Mouse (Mus musculus) left cerebral cortex, adult 2 months (tissue): ENCODE results near the gene Olfr524. TPM values are rescaled to one million over a fixed set of nuclear protein-coding genes. Genes with fewer than 3 reads are reported as not detected.

Experiments used
- DNase-seq, 2 experiments: peaks; one replicate each; pipeline ENCODE4 v3.0.0; 2021 to 2022; ENCODE audit warnings: low spot score in 2 of 2, mixed read lengths in 1 of 2; ENCODE audit errors: extremely low spot score in 1 of 2
- H3K27ac ChIP-seq: fragments of 200-600 bp; 2 replicates; pipeline ENCODE4 v1.8.1; 2022
- H3K4me3 ChIP-seq: fragments of 200-600 bp; 2 replicates; pipeline ENCODE4 v1.8.1; 2022
- CTCF ChIP-seq: fragments of 200-600 bp; IDR thresholded peaks from 2 replicates; pipeline ENCODE4 v1.8.1; 2022; ENCODE audit warnings: antibody characterized with exemption, mild to moderate bottlenecking, moderate library complexity
- intact Hi-C: fragments of 180-260 bp; cut with DNase I; formaldehyde crosslinking; loops from one replicate; pipeline ENCODE4 v1.15.1; 2025
- total RNA-seq, 2 experiments: library from RNA; stranded (reverse); gene quantifications; 2 replicates each; pipeline ENCODE4 v1.2.3; 2021

Gene Olfr524
- total RNA-seq, 2 experiments from 2014 or later = not detected

DNA sequence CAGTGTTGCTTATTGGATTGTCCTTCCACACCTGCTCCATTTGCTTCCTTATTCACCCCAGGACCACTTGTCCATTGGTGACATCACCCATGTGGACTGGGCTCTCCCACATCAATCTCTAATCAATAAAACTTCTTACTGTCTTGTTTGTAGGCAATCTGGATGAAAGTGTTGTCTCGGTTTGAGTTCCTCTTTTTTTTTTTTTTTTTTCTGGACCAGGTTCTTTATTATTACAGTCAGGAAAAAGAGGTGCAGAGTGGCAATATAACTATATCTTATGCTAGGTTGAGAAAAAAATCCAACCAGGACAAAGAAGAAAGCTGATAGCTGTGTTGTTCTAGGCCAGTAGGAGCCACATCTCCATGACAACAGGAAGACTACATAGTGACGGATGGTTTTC lies 25.1 kb downstream of the Olfr524 start:
- intact Hi-C loops = loop anchor here (10.0 kb wide), 2 partner anchors 554 to 624 kb away; no protein-coding TSS in a partner anchor
- H3K4me3 ChIP-seq = no peak overlapping the region
- no peak for TF ChIP-seq CTCF

DNA sequence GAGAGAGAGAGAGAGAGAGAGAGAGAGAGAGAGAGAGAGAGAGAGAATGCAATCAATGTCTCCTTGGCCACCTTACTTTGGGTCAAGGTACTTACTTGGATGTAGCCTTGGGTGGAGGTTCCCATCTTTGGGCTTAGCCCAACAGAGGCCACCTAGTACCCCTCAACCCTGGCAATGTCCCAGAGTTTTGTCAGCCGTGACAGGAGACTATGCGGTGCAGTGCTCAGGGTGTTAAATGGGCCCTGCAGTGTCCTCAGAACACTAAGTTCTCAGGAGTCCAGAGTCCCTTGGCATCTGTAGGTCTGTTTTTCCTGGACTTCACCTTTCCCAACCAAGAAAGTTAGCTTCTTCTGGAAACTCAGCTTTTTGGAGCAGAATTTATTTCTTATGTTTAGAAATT lies 26.6 kb downstream of the Olfr524 start:
- H3K27ac ChIP-seq = no peak overlapping the region
- no peak for DNase-seq
- H3K4me3 ChIP-seq = no peak overlapping the region
- no peak for TF ChIP-seq CTCF
- intact Hi-C loops = no loop called here

More for the DNA sequence above, 25.1 kb downstream of the Olfr524 start:
- DNase-seq = no peak
- H3K27ac ChIP-seq = no peak overlapping the region

DNA sequence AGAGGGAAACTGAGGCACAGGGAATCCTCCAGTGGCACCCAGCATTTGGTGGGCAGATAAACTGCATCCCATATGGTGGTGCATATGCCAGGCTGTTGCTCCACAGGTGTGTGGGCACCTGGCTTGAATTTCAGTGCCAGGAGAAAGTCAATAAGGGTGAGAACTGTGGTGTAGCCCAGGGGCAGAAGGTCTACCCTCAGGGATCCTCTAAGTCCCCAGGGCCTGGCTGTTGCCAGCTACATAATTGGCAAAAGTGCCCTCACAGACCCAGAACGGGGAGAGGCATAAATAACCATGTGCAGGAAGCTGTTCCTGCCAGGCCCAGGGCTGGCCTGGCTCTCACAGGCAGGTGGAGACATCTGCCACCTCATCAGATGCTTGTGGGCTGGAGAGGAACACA lies 32.8 kb downstream of the Olfr524 start, which contains the start of gene Olfr523:
Olfr523 (plus strand) TSS at position 282 of the 400 bp plus-strand sequence.
- no peak for TF ChIP-seq CTCF
- intact Hi-C loops = no loop called here
- Histone ChIP-seq H3K27ac (no peak within 1 kb of the TSS), H3K4me3 (no peak within 1 kb of the TSS)
- DNase-seq = no peak

DNA sequence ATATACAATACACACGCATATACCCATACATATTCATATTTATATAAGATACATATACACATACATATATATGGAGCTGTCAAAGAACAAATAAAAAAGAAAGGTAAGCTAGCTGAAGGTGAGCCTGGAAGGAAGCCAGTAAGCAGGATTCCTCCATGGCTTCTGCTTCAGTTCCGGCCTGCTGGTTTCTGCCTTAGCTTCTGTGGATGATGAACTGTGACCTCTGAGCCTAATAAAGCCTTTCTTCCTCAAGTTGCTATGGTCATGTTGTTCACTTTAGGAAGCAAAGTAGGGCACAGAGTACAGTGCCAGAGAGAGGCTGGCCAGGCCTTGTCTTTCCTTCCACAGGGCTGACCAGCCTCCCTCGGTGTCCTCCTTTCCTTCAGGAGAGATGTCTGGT lies 34.9 kb downstream of the Olfr524 start:
- DNase-seq = no peak
- Histone ChIP-seq H3K27ac (no peak overlapping the region), H3K4me3 (no peak overlapping the region)
- intact Hi-C loops = no loop called here
- no peak for TF ChIP-seq CTCF

DNA sequence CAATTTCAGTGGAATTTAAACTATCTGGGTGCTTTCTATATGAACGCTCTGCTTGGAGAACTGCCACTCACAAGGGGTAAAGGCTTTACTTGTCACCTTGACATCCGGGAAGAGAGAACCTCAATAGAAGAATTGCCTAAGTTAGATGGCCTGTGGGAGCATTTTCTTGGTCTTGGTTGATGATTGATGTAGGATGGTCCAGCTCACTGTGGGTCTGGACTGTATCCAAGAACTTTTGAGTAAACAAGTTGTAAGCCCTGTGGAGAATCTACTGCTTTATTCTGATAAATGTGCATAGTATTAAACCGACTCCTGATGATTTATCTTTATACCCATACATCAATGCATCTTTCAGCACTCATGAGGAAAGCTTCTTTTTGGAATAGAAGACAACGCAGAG lies 36.4 kb downstream of the Olfr524 start:
- Histone ChIP-seq H3K27ac (no peak overlapping the region), H3K4me3 (no peak overlapping the region)
- intact Hi-C loops = no loop called here
- no peak for TF ChIP-seq CTCF
- no peak for DNase-seq

DNA sequence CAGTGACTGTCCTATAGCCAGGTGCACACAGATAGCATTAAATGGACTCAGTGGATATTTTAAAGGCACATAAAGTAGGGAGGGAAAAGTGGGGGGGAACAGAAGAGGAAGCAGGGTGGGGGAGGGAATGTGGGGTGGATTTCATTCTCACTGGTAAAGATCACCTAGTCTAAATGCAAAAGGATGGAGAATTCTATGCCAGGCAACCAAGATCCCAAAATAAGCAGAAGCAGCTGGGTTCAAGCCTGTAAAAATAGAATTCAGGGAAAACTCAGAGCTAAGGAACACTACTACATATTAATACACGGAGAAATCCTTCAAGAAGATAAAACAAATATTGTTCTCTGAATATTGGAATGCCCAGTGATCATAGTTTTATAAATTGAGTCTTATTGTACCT lies 37.8 kb downstream of the Olfr524 start:
- intact Hi-C loops = no loop called here
- H3K27ac ChIP-seq = no peak overlapping the region; the same call in 1 of the 2 replicates
- no peak overlapping the region for H3K4me3 ChIP-seq
- no peak for DNase-seq
- no peak for TF ChIP-seq CTCF

DNA sequence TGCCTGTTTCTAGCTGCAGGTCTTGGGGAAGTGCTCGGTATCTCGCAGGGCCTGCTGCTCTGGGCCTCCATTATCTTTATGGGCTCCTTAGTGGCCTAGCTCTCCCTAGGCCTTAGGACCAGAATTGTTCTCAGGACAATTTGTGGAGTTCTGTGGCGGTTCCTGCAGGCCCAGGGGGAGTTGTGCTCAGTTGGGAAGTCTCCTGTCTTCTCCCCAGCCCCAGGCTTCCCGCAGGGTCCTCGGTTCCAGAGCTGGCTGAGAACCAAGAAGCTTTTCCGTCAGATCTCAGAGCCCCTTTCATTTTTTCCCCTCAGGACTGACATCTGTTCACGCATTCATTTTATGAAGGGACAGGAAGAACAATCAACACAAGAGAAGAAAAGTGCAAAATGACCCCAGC lies 41.1 kb downstream of the Olfr524 start, which contains the start of gene Olfr522:
Olfr522 (minus strand) TSS at position 101 of the 400 bp plus-strand sequence.
- TF ChIP-seq CTCF = no peak
- Histone ChIP-seq H3K4me3 (no peak within 1 kb of the TSS), H3K27ac (no peak within 1 kb of the TSS)
- DNase-seq = no peak
- intact Hi-C loops = no loop called here

DNA sequence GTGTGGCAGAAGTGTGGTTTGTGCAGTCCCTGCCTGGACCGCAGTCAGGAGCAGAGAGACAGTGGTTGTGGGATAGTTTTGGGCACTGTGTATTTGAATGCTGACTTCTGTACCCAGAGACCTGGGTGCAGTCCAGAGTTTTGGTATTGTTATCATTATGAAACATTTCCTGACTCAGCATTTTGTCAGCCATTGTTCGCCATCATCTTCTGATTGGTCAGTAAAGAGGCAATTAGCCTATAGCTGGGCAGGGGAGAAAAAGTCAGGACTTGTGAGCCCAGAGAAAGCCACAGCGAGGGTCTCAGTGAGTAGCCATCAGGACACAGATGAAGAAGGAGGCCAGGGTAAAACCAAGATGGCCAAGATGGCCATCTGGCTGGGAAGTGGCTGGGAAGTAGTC lies 45.4 kb downstream of the Olfr524 start:
- intact Hi-C loops = no loop called here
- Histone ChIP-seq H3K4me3 (no peak overlapping the region), H3K27ac (no peak overlapping the region)
- DNase-seq = no peak
- no peak for TF ChIP-seq CTCF

DNA sequence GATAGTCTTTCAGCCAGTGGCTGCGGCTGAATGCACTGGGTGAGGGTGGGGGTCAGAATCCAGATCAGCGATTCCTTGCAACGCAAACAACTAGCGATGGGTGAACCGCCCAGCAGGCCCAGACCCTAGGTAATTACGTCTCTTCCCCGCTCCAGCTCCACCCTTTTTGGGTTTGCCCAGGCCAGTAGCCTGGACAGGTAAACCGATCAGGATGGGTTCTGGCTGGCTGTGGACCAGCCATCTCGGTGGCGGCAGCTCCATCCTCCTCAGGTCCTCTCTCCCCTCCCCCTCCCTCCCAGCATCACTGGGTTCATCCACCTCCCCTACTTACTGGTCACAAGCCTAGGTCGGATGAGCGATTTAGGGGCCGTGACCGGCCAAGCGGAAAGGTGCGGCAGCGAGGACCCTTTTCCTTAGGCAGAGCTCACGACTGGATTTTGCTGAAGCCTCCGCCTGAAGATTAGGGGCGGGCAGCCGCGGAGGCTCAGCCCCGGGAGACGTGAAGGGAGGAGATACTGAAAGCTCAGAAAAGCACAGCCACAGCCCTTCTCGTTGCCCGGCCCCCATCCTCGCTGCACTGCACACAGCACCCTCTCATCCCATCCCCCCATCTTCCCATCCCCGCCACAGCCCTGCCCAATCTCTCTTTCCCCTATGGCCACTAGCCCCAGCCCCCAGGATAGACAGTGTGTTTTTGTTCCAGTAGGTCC lies 51.4 kb downstream of the Olfr524 start, which contains the start of gene Sprn:
Sprn (minus strand) TSS at position 660 of the 710 bp plus-strand sequence.
- intact Hi-C loops = loop anchor here (2.0 to 5.0 kb wide), 5 partner anchors 32 to 674 kb away; no protein-coding TSS in a partner anchor
- TF ChIP-seq CTCF = no peak

DNA sequence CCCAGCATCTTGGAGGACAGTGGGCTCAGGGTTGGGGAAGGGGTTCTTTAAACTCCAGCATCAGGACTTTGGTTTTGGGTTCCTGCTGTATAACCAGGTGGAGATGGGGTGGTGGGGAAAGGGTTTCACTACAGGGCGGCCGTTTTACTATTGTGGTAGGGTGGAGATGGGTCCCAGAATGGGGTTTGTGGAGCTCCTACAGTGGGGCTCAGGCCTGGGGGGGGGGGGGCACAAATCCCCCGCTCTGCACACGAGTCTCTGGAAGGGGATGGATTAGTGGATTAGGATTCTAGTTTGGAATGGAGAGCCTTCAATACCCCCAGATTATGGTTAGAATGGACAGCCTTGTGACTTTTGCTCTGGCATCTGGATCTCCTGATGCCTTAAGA lies 51.9 kb downstream of the Olfr524 start:
- Histone ChIP-seq H3K4me3 (peak overlapping the region; percentile 73), H3K27ac (peak overlapping the region; percentile 97)
- TF ChIP-seq CTCF = no peak
- DNase-seq = no peak
- intact Hi-C loops = loop anchor here (2.0 to 5.0 kb wide), 5 partner anchors 33 to 675 kb away; no protein-coding TSS in a partner anchor

More for the DNA sequence above, 51.4 kb downstream of the Olfr524 start, which contains the start of gene Sprn:
- peak within 1 kb of the TSS; percentile 73 for H3K4me3 ChIP-seq
- H3K27ac ChIP-seq = peak within 1 kb of the TSS; percentile 97
- DNase-seq = peak; percentile 74 to 81

DNA sequence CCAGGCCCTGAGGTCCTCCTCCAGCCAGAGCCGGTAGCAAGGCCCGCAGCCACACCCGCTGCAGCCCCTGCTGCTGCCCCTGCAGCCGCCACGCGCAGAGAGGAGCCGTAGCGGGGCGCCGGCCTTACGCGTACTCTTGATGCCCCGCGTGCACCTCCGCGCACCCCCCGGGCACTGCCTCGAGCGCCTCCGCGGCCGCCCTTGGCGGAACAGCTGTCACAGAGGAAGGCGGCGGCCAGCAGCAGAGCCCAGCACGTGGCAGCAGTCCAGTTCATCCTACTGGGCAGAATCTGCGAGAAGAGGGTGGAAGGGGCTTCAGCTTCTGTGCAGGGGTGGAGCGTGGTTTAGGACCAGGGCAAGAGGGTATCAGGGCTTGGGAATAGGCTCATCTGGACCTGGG lies 52.4 kb downstream of the Olfr524 start:
- Histone ChIP-seq H3K4me3 (peak overlapping the region; percentile 73), H3K27ac (peak overlapping the region; percentile 97)
- TF ChIP-seq CTCF = no peak; the same call in 1 of the 2 replicates
- intact Hi-C loops = loop anchor here (5.0 kb wide), 2 partner anchors 579 to 654 kb away; no protein-coding TSS in a partner anchor
- peak; percentile 56 to 66 for DNase-seq

Other genes with a start within 250 kb of the Olfr524 start
- gene 6430531B16Rik, start 227.2 kb downstream of the Olfr524 start, total RNA-seq = 1 to 10 TPM; 1.0 to 2.2 TPM
- 1 to 10 TPM; 3.1 to 3.9 TPM for gene Adam8, start 213.4 kb downstream of the Olfr524 start, total RNA-seq
- gene Zfp511, start 169.6 kb downstream of the Olfr524 start, total RNA-seq = 10 to 100 TPM; 25.8 to 26.0 TPM
- 10 to 100 TPM; 34.4 to 35.0 TPM for gene Tubgcp2, start 169.3 kb downstream of the Olfr524 start, total RNA-seq
- not detected for gene Msx3, start 156.9 kb downstream of the Olfr524 start, total RNA-seq
- 100 to 1,000 TPM; 181 to 198 TPM for gene Caly, start 123.4 kb downstream of the Olfr524 start, total RNA-seq
- gene Prap1, start 112.6 kb downstream of the Olfr524 start, total RNA-seq = not detected
- 10 to 100 TPM; 51.9 to 52.7 TPM for gene Fuom, start 103.5 kb downstream of the Olfr524 start, total RNA-seq
- 1 to 10 TPM; 4.1 to 5.5 TPM for gene Paox, start 90.2 kb downstream of the Olfr524 start, total RNA-seq
- gene Echs1, start 89.5 kb downstream of the Olfr524 start, total RNA-seq = 10 to 100 TPM; 51.6 to 52.6 TPM
- gene Mtg1, start 68.4 kb downstream of the Olfr524 start, total RNA-seq = 10 to 100 TPM; 21.0 to 21.5 TPM
- gene Sprn, start 51.1 kb downstream of the Olfr524 start, total RNA-seq = 100 to 1,000 TPM; 135 to 144 TPM
- not detected for gene Olfr522, start 41.2 kb downstream of the Olfr524 start, total RNA-seq
- gene Olfr523, start 32.7 kb downstream of the Olfr524 start, total RNA-seq = under 1 TPM; 0.12 to 0.14 TPM
- under 1 TPM in 1 of 2 experiments, not detected in 1; 0.14 TPM for gene Cd163l1, start 12.3 kb upstream of the Olfr524 start, total RNA-seq
- under 1 TPM in 1 of 2 experiments, not detected in 1; 0.11 TPM for gene 5830411N06Rik, start 41.3 kb upstream of the Olfr524 start, total RNA-seq
- gene Olfr525, start 114.9 kb upstream of the Olfr524 start, total RNA-seq = not detected
- not detected for gene Olfr527, start 128.1 kb upstream of the Olfr524 start, total RNA-seq
- not detected for gene Olfr60, start 155.7 kb upstream of the Olfr524 start, total RNA-seq
- gene Olfr530, start 170.4 kb upstream of the Olfr524 start, total RNA-seq = not detected
- not detected for gene Olfr531, start 197.0 kb upstream of the Olfr524 start, total RNA-seq
- not detected for gene Olfr532, start 215.7 kb upstream of the Olfr524 start, total RNA-seq